Mouse (Mus musculus): Measurements from ENCODE around the gene Pabpc6. TPM values are rescaled to one million over a fixed set of nuclear protein-coding genes. Genes with fewer than 3 reads are reported as not detected.

Pabpc6 gene
- polyA plus RNA-seq (2012; rRNA removed; ENCODE audit: low replicate concordance) = not detected in 2 replicates

DNA sequence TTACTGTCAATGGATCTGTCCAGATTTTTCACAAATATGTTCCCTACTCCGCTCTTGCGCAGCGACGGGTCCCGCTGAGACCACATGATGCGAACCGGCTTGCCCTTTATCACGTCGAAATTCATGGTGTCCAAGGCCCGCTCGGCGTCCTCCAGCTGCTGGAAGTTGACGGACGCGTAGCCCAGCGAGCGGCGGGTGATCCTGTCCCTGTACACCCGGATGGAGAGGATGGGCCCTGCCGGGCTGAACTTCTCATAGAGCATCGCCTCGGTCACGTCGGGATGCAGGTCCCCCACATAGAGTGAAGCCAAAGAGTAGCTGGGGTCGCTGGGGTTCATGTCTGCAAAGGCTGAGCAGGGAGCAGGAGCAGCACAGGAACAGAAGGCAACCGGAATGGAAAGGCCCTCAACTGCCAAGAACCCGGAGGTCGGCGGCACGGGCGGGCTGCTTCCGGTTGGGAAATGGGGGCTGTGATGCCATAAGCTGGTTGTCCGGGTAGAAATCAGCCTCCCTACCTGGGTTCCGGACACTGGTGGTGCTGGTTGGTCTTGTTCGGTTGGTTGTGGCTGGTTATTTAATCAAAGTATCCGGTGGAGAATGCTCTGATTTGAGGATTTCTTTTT, at the start of gene Pabpc6:
Gene Pabpc6, minus strand, starts transcription at position 435 of the 623 bp plus-strand sequence.

Other genes with a start within 250 kb of the Pabpc6 start
- not detected in 2 replicates for gene Gm17728, start 247.7 kb downstream of the Pabpc6 start, polyA plus RNA-seq (2012; rRNA removed; ENCODE audit: low replicate concordance)

Measured in duodenum, adult 2 months (tissue).